Mouse (Mus musculus) megakaryocyte, embryonic 14.5 days (primary cell): ENCODE measurements at regions not wholly inside any gene's neighbourhood (a gene's known extent, or its start where the extent isn't known, plus 50 kb on each side); places are given as distances from the start of the nearest gene placed in this dataset.

Source experiments
- H3K27me3 ChIP-seq: replicated peaks from 2 replicates; pipeline ENCODE3; 2012; ENCODE audit warnings: inconsistent platforms
- H3K36me3 ChIP-seq: replicated peaks from 2 replicates; pipeline ENCODE3; 2012; ENCODE audit warnings: low read length, inconsistent platforms, mixed read lengths
- H3K4me1 ChIP-seq: 2 replicates; pipeline ENCODE4 v1.6.1; 2012; ENCODE audit warnings: inconsistent platforms
- H3K4me3 ChIP-seq: replicated peaks from 2 replicates; pipeline ENCODE3; 2012; ENCODE audit warnings: moderate library complexity, mild to moderate bottlenecking, inconsistent platforms
- H3K9me3 ChIP-seq: 2 replicates; pipeline ENCODE4 v1.6.1; 2012; ENCODE audit warnings: inconsistent platforms
- FLI1 ChIP-seq: IDR thresholded peaks from 2 replicates; pipeline ENCODE4 v1.6.1; 2012; ENCODE audit warnings: low read length, inconsistent platforms, mixed read lengths
- GATA1 ChIP-seq: IDR thresholded peaks from 3 replicates; pipeline ENCODE4 v1.6.1; 2012; ENCODE audit warnings: mixed read lengths, low read length, inconsistent platforms, borderline replicate concordance

DNA sequence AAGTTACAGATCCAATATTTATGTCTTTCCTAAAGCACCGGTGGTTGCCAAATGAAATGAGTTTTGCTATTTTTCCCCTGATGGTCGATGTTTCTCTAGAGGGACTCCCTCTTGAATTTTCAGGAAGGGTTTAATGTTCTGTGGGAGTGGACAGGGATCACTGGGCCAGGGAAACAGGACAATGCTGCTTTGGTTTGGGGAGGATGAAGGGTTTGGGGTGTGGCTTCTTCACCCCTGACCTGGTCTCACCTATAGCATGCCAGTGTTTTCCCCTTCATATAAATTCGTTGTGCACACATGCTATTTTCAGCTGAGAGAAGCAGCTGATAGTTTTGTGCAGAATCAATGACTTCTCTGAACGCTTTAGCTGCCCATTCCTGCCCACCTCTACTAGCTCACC, 257.2 kb upstream of the Rbfox1 start:
- H3K4me3 ChIP-seq: no peak overlapping the region
- H3K36me3 ChIP-seq: no peaks in the 10 kb centered on the region
- H3K27me3 ChIP-seq: no peaks in the 10 kb centered on the region
- TF ChIP-seq GATA1: no peak
- no peak for TF ChIP-seq FLI1
- H3K4me1 ChIP-seq: no peaks in the 10 kb centered on the region
- no peaks in the 10 kb centered on the region for H3K9me3 ChIP-seq

DNA sequence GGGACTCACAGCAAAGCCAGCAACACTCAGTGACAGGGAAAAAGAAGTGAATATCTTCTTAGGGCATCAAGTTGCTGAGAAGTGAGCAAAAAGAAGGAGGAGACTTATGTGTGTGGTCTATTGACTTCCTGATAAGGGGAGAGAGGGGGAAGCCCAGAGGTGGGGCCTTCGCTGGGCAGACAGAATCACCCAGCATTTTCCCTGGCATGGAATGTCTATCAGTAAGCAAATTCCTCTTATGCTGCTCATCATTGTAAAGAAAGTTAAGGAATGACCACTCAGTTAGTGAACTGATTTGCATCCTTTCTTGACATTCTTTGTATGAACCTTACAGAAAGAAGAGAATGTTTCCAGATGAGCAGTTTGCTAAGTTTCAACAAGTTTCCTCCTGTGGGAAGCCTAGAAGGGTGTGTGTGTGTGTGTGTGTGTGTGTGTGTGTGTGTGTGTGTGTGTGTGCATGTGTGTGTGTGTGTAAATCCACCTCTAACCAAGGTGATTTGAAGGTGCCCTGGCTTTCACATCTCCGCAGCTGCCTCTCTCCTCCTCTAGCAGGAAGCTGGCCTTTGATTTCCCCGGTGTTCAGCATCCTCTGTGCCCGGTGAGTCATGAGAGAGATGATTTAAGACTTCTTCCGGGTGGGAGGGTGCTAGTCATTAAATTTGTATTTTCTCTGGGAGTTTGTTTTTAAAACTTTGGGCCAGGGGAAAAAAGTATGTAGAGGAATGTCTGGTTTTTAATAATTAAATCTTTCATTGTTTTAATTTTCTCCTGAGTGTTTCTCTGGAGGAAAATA, 257.8 kb upstream of the Rbfox1 start:
- no peaks in the 10 kb centered on the region for H3K27me3 ChIP-seq
- no peaks in the 10 kb centered on the region for H3K36me3 ChIP-seq
- TF ChIP-seq GATA1 (no peak), FLI1 (no peak)
- no peaks in the 10 kb centered on the region for H3K9me3 ChIP-seq
- H3K4me3 ChIP-seq: no peak overlapping the region
- H3K4me1 ChIP-seq: no peaks in the 10 kb centered on the region

DNA sequence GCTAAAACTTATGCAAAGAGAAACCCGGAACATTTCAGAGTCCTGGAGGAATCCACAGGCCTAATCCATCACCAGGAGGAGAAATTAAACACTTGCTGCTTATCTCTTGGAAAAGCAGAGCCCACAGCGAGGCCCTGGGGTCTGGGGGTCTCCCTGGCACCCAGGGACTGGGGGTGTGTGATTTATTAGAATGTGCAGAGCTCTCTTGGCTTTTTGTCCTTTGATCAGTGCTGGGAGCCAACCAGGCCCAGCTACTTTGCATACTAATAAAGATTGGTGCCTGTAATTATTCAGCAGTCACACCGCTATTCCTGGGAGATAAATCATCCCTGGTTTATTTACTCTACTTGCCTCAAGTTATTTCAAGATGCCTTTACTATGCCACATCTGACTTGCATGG, 260.0 kb upstream of the Rbfox1 start:
- Histone ChIP-seq H3K4me1 (no peaks in the 10 kb centered on the region), H3K36me3 (no peaks in the 10 kb centered on the region), H3K4me3 (no peak overlapping the region), H3K27me3 (no peaks in the 10 kb centered on the region), H3K9me3 (no peaks in the 10 kb centered on the region)
- no peak for TF ChIP-seq FLI1
- no peak for TF ChIP-seq GATA1

DNA sequence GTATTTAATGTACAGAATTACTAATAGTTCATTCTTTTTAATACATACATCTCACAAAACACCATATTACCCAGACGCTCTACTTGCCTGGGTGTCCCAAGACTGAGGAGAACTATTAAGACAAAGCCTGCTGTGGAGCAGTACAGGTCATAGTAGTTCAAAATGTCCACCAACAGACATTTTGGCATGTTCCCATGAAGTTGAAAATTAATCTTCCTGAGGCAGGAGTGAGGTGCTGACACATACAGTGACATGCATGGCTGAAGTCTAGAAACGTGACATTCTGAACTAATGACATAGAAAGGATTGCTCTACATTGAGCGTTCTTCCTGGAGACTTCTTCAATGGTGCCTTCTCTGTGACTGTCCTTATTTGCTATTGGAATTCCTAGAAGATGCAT, 264.6 kb upstream of the Rbfox1 start:
- no peaks in the 10 kb centered on the region for H3K9me3 ChIP-seq
- H3K36me3 ChIP-seq: no peaks in the 10 kb centered on the region
- H3K4me1 ChIP-seq: no peaks in the 10 kb centered on the region
- H3K4me3 ChIP-seq: no peak overlapping the region
- TF ChIP-seq GATA1 (no peak), FLI1 (no peak)
- H3K27me3 ChIP-seq: no peaks in the 10 kb centered on the region

GRCm38 (mm10) chr16:5616356-5616755, 268.8 kb upstream of the Rbfox1 start:
- Histone ChIP-seq H3K4me3 (no peak overlapping the region), H3K9me3 (no peaks in the 10 kb centered on the region), H3K27me3 (no peaks in the 10 kb centered on the region), H3K4me1 (no peaks in the 10 kb centered on the region), H3K36me3 (no peaks in the 10 kb centered on the region)
- TF ChIP-seq GATA1 (no peak), FLI1 (no peak)

DNA sequence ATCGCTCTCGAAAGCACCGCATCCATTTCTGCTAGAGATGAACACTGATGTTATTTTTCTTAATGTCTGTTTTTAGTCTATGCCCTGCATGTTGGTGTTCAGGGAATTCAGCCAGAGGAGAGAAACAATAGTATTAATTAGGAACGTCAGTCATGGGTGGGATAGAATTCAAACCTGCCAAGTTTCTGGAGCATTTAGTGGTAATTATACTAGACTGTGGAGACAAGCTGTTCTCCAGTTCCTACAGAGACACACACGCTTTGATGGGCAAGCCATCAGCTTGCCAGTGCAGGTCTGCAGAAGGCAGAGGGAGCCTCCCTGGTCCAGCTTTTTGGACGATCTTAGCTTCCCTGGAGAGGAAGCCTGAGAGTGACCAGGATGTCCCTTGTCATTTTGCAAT, 289.8 kb upstream of the Rbfox1 start:
- no peaks in the 10 kb centered on the region for H3K4me1 ChIP-seq
- no peaks in the 10 kb centered on the region for H3K27me3 ChIP-seq
- H3K36me3 ChIP-seq: no peaks in the 10 kb centered on the region
- H3K4me3 ChIP-seq: no peak overlapping the region
- no peak for TF ChIP-seq FLI1
- no peak for TF ChIP-seq GATA1
- H3K9me3 ChIP-seq: no peaks in the 10 kb centered on the region

GRCm38 (mm10) chr16:5578333-5578732, 306.8 kb upstream of the Rbfox1 start:
- no peaks in the 10 kb centered on the region for H3K4me1 ChIP-seq
- no peaks in the 10 kb centered on the region for H3K36me3 ChIP-seq
- no peaks in the 10 kb centered on the region for H3K27me3 ChIP-seq
- H3K9me3 ChIP-seq: peaks cover 15% of the 10 kb centered on the region
- no peak for TF ChIP-seq FLI1
- TF ChIP-seq GATA1: no peak
- H3K4me3 ChIP-seq: no peak overlapping the region

GRCm38 (mm10) chr16:5572780-5573179, 312.4 kb upstream of the Rbfox1 start:
- no peak for TF ChIP-seq GATA1
- no peak for TF ChIP-seq FLI1
- Histone ChIP-seq H3K27me3 (no peaks in the 10 kb centered on the region), H3K4me3 (no peak overlapping the region), H3K36me3 (no peaks in the 10 kb centered on the region), H3K9me3 (peaks cover 10% of the 10 kb centered on the region), H3K4me1 (no peaks in the 10 kb centered on the region)

DNA sequence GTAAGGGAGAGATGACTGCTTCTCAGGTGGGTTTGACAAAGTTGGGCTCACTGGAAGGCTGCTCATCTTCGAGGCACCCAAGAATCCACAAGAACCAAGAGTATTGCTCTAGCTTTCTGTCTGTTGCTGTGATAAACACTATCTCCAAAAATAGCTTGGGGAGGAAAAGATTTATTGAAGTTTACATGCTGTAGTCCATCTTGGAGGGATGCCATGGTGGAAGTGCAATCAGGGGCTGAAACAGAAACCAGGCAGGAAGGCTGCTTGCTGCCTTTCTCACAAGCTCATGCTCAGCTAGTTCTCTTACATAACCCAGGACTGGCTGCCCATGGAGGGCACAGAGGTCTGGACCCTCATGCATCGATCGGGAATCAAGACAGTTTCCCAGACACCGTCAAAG, 314.5 kb upstream of the Rbfox1 start:
- H3K9me3 ChIP-seq: peaks cover 3% of the 10 kb centered on the region; the same call in 1 of the 2 replicates
- H3K27me3 ChIP-seq: no peaks in the 10 kb centered on the region
- no peaks in the 10 kb centered on the region for H3K4me1 ChIP-seq
- H3K36me3 ChIP-seq: no peaks in the 10 kb centered on the region
- no peak overlapping the region for H3K4me3 ChIP-seq
- TF ChIP-seq FLI1: no peak
- TF ChIP-seq GATA1: no peak

- peaks cover 3% of the 10 kb centered on the region; the same call in 1 of the 2 replicates for H3K9me3 ChIP-seq
- no peaks in the 10 kb centered on the region for H3K4me1 ChIP-seq
- no peaks in the 10 kb centered on the region for H3K36me3 ChIP-seq
- H3K4me3 ChIP-seq: no peak overlapping the region
- TF ChIP-seq FLI1 (no peak), GATA1 (no peak)
- no peaks in the 10 kb centered on the region for H3K27me3 ChIP-seq
These were observed 313.3 kb upstream of the Eef2kmt start for GRCm38 (mm10) chr16:5569101-5569500.

DNA sequence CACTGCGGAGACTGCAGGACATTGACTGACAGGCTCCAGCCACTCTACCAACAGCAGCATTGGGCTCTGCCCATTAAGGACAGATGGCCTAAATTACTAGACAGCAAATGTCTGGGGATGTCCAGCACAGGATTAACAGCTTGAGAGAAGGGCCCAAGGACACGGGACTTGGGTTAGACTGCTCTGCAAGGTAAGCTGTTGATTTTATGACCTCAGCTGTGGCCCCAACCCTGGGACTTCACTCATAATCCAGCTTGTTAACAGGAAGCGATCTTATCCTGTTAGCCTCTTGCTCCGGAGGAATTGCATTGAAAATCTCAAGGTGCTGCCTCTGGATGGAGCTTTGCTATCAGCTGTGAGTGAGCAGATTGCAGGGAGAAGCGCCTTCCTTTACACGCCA, 293.2 kb upstream of the Eef2kmt start:
- no peaks in the 10 kb centered on the region for H3K36me3 ChIP-seq
- TF ChIP-seq GATA1 (no peak), FLI1 (no peak)
- H3K4me1 ChIP-seq: no peaks in the 10 kb centered on the region
- H3K9me3 ChIP-seq: no peaks in the 10 kb centered on the region
- no peaks in the 10 kb centered on the region for H3K27me3 ChIP-seq
- H3K4me3 ChIP-seq: no peak overlapping the region
